Mouse (Mus musculus) heart, postnatal 10 days (tissue): ENCODE measurements around the gene Foxr1. TPM values are rescaled to one million over a fixed set of nuclear protein-coding genes. Genes with fewer than 3 reads are reported as not detected.
"Not testable (repeated sequence)": the region's sequence is repeated elsewhere in the genome, so short reads cannot be mapped to it uniquely, and the experiment has no call there.

ENCODE experiments used
- DNase-seq, 2 experiments: peaks; one replicate each; pipeline ENCODE4 v3.0.0; 2021
- intact Hi-C: fragments of 180-260 bp; cut with DNase I; formaldehyde crosslinking; loops from one replicate; pipeline ENCODE4 v1.15.1; 2025
- total RNA-seq, 2 experiments: library from RNA; stranded (reverse); gene quantifications; 2 replicates each; pipeline ENCODE4 v1.2.3; 2021

Gene Foxr1
- total RNA-seq, 2 experiments from 2014 or later = not detected

- peak; percentile 77 to 80 for DNase-seq
- intact Hi-C loops = loop anchor here (2.0 kb wide), 1 partner anchor 174 kb away; no protein-coding TSS in a partner anchor
Measured at GRCm38 (mm10) chr9:44478229-44478921, 37.4 kb upstream of the Foxr1 start.

GRCm38 (mm10) chr9:44477339-44478228, 36.6 kb upstream of the Foxr1 start:
- intact Hi-C loops = loop anchor here (1.0 to 2.0 kb wide), 2 partner anchors 23 to 175 kb away; partner anchors contain the start of gene Upk2
- DNase-seq = peak; percentile 78 to 82

GRCm38 (mm10) chr9:44475936-44476335, 35.0 kb upstream of the Foxr1 start:
- no peak for DNase-seq
- intact Hi-C loops = no loop called here

GRCm38 (mm10) chr9:44474327-44474726, 33.4 kb upstream of the Foxr1 start:
- intact Hi-C loops = no loop called here
- DNase-seq = no peak

DNA sequence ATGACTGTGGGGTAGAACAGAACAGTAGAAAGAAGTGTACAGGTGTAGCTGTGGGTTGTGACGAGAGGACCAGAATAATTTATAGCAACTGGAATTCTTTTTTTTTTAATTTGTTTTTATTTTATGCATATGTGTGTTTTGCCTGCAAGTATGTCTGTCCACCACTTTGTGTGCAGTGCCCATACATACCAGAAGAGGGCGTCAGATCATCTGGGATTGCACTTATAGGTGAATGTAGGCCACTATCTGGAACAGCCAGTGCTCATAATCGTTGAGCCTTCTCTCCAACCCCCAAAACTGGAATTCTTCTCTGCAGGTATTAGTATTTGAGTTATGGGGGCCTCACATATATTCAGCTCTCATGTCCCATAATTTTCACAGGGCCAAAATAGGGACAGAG, 32.2 kb upstream of the Foxr1 start:
- DNase-seq = no peak

GRCm38 (mm10) chr9:44468800-44469199, 27.9 kb upstream of the Foxr1 start:
- no peak for DNase-seq
- intact Hi-C loops = no loop called here

More for the DNA sequence above, 32.2 kb upstream of the Foxr1 start:
- intact Hi-C loops = no loop called here

GRCm38 (mm10) chr9:44468224-44468623, 27.3 kb upstream of the Foxr1 start:
- DNase-seq = no peak
- intact Hi-C loops = no loop called here

DNA sequence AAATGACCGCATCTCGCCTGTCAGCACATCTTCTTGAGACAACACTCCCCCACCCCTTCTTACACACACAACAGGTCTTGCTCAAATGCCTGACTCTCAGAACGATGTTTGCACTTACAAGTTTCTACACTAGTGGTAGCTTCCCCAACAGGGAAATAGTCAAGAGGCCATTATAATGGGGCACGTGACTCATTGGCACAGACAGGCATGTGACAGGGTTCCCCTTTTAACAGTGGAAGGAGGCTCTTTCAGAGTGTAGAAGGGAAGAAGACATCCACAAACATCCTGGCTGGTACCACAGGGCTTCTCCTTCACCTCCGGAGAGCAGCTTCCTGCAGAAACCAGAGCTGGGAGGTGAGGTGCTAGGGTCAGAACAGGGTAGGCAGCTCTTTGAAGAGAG, 21.0 kb upstream of the Foxr1 start:
- no peak for DNase-seq
- intact Hi-C loops = no loop called here

- DNase-seq = peak in 1 of 2 experiments; percentile 46
Measured at GRCm38 (mm10) chr9:44457035-44457742, 16.3 kb upstream of the Foxr1 start.

DNA sequence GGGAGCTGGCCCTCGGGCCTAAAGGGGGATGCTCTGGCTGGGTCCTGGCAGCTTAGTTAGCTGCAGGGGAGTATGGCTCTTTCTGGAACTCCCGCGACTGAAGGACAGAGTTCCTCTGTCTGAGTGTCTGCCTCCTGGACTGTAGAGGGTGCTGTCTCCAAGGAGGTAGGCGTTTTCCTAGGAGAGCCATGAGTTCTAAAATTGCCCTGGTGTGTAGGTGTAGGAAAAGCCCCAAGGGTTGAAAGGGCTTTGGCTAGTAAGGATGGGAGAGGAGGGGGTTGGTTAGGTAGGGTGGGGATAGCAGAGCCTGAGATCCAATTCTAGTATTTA, 13.9 kb upstream of the Foxr1 start, which contains the start of gene Upk2:
Gene Upk2 (minus strand): TSS at position 86 of the 330 bp plus-strand sequence.
- intact Hi-C loops = loop anchor here (1.0 kb wide), 3 partner anchors 22 to 197 kb away; no protein-coding TSS in a partner anchor
- DNase-seq = no peak

More at GRCm38 (mm10) chr9:44457035-44457742, 16.3 kb upstream of the Foxr1 start:
- intact Hi-C loops = no loop called here

DNA sequence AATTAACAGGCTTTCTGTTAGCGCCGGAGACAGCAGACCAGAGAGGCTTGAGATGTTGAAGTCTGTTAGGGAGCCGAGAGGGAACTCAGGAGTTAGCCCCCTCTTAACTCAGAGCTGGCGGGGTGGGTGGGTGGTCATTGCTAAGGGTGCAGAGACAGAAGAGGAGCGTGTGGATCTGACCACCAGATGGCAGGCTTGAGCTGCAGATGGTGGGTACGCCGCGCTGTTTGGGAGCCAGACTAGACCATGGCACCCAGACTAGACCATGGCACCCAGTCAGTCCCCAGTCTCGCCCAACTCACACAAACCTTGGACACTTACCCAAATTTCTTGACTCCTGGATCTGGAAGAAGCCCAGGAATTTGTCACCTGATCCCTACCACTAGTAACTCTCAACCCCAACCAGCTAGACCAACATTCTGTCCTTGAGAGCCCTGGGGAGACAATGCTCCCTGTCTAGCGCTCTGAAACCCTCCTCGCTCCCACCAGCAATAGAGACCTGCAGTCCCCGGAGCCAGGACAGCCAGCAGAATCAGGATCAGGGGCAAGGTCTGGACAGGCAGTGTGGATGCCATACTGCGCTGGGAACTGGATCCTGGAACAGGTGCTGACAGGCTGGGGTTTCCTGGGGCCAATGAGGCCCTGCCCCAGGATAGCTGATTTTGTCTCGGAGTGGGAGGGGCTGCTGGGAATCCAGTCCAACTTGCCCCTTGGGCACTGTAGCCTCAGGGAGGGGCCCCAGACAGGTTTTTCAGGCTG, 13.4 kb upstream of the Foxr1 start:
- peak; percentile 85 to 94 for DNase-seq
- intact Hi-C loops = loop anchor here (1.0 kb wide), 3 partner anchors 23 to 198 kb away; no protein-coding TSS in a partner anchor

- intact Hi-C loops = no loop called here
Measured at GRCm38 (mm10) chr9:44450387-44450786, 9.5 kb upstream of the Foxr1 start.

GRCm38 (mm10) chr9:44444402-44445025, 3.6 kb upstream of the Foxr1 start:
- DNase-seq, intact Hi-C loops: not testable (repeated sequence)

More at GRCm38 (mm10) chr9:44450387-44450786, 9.5 kb upstream of the Foxr1 start:
- no peak for DNase-seq

- intact Hi-C loops = no loop called here
- no peak for DNase-seq
Measured at GRCm38 (mm10) chr9:44435747-44436146, 5.2 kb downstream of the Foxr1 start.

DNA sequence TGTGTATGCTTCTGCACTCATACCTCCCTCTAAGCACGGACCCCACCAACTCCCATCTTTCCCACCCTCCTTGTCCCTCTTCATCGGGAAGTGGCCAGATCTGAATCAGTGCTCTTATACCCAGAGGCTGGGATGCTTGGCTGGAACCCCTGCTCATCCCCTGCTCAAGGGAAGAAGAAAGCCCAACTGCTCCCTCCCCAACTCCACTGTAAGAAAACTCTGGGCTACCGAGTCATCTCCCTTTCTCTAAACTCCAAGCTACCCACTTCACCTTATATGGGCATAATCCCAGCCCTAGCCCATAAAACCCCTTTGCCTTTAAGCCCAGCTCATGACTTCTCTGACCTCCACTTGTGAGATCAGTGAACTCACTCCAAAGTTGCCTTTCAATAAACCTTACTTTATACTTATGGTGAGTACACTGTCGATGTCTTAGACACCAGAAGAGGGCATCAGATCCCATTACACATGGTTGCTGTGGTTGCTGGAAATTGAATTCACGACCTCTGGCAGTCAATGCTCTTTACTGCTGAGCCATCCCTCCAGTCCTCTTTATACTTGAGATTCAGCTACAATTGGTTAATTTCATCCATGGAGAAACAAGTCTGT, 8.3 kb downstream of the Foxr1 start:
- DNase-seq = no peak
- intact Hi-C loops = no loop called here

DNA sequence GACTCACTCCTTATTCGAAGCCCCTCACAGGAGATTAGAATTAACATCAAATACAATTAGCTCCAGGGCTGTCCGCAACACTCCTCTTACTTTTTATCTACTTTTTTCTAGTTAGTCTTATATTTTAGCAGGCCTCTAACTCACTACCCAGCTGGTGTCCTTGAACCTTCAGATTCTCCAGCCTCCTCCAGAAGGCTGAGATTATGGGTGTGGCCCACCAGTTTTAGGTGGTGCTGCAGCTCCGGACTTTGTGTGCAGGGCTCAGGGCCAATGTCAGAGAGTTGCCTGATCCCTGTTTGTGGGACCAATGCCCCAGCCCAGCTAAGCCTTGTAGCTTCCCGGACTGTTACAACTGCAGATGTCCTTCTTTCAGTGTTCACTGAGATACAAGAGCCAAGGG, 17.4 kb downstream of the Foxr1 start:
- intact Hi-C loops = no loop called here
- DNase-seq = no peak

DNA sequence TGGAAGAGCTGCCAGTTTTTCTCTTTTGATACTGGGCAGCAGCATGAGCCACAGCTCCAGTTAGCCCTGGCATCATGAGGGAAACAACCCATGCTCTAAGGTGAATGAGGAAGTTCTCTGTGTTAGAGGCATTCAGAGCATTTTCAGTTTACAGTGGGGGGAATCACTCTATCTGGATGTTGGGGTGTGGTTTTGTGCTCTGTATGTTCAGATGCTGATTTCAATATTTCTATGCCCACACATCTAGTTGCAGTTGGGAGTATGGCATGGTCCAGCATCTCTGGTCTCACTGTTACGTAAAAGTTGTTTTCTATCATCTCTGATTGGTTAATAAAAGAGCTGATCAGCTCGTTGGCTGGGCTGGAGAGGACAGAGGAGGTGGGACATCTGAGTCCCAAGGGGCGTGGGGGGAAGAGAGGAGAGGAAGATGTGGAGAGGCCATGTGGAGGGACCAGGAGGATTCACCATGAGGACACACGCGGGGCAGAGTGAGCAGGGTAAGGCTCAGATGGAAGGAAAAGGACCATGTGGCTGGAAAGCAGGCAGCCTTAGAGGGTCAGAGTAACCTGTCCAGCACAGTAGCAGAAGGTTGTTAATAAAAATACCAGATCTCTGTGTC, 20.5 kb downstream of the Foxr1 start:
- no peak for DNase-seq
- intact Hi-C loops = no loop called here

- intact Hi-C loops, DNase-seq: not testable (repeated sequence)
Measured at GRCm38 (mm10) chr9:44419730-44420129, 21.2 kb downstream of the Foxr1 start.
